Mouse (Mus musculus): ENCODE measurements around the gene Kcnb1. TPM values are rescaled to one million over a fixed set of nuclear protein-coding genes. Genes with fewer than 3 reads are reported as not detected.
"Not testable (repeated sequence)": the region's sequence is repeated elsewhere in the genome, so short reads cannot be mapped to it uniquely, and the experiment has no call there.

Kcnb1 gene
- total RNA-seq, 2 experiments from 2014 or later, result 15.8 to 17.0 TPM

- DNase-seq (ENCODE audit: low spot score in 2 of 2), result no peak
Measured at GRCm38 (mm10) chr2:167205918-167206629, 16.1 kb upstream of the Kcnb1 start.

DNA sequence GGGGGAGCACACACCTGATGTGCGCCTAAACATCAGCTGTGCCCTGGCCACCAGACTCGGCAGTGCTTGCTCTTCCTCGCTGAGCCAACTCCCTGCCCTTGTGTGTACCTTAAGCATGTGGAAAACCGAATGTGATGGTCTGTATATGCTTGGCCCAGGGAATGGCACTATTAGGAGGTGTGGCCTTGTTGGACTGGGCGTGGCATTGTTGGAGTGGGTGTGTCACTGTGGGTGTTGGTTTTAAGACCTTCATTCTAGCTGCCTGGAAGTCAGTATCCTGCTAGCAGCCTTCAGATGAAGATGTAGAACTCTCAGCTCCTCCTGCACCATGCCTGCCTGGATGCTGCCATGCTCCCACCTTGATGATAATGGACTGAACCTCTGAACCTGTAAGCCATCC is 14.7 kb upstream of the Kcnb1 start:
- not testable (repeated sequence) for DNase-seq (ENCODE audit: low spot score in 2 of 2)

- no peak for DNase-seq (ENCODE audit: low spot score in 2 of 2)
Measured at GRCm38 (mm10) chr2:167203505-167204166, 13.7 kb upstream of the Kcnb1 start.

DNA sequence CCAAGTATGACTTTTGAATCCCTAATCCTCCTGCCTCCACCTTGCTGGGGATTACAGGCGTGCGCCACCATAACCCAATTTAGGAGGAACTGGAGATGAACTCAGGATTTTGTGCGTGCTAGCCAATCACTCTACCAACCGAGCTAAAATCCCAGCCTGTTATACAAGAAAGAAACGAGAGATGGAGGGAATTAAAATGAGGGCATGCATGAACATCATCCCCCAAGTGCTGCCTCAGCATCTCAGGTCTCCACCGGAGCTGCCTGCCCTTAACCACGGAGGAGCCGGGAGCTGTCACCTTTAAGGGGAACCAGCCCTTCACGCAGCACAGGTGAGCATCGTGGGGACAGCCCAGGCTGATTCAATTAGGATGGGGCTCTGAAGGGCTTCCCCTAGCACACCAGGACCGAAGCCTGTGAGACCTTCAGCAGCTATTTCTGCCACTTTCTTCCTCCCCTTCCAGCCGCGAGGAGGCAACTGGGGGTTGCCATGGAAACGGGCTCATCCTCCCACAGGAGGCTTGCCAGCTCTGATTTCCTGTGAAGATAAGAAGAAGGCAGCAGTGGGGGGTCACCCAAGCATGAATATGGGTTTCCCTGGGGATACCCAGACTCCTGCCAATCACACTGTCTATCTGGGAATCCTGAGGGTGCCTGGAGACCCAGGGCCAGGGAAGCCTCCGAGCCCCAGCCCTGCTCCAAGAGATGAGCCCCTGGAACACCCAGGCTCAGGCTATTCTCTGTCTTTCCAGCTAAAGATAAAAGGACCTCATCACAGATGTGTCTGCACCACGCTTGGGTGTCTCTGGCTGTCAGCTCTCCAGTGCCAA is 11.7 kb upstream of the Kcnb1 start:
- DNase-seq (ENCODE audit: low spot score in 2 of 2), result no peak

DNA sequence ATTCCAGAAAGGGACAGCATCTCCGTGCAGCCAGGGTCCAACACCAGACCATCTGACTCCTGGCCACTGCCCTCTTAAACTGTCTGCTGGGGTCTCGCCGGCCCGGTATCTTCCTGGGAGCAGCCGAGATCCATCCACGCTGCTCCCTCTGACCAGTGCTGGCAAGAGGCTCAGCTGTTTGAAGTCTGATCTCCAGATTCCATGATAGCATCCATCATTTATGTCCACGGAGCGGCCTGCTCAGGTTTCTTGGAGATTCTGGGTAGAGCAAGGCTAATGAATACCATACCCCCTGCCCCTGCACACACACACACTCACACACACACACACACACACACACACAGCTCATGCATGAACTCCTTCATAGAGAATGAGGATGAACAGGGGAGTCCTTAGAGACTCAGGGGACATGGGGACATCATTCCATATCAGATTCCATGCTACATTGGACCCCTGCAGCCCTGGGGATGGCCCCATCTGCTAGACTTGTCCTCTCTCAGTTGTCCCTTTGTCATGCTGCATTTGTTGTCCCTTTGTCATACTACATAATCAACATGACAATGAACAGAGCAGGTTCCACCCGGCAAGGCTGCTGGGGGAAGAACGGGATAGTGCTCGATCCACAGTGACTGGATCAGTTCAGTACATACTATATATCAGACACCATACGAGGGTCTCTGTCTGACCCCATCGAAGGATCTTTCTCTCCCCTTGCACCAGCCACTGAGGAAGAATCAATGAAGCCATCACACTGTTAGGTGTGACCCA is 8.9 kb upstream of the Kcnb1 start:
- DNase-seq (ENCODE audit: low spot score in 2 of 2), result no peak

DNA sequence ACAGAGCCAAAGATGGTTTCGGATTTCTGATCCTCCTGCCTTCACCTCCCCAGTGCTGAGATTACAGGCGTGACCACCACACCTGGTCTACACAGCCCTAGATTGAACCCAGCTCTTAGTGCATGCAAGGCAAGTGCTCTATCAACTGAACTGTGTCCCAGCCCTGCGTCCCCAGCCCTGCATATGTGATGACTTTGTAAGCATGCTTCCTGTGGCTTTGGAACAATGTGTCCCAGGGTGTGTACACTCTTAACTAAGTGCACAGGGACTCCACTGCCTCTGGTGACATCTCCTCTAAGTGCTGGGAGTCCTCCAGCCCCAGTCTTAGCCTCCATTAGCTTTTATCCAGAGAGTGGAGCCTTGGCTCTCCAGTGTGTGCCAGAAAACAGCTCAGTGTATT is 3.4 kb upstream of the Kcnb1 start:
- no peak for DNase-seq (ENCODE audit: low spot score in 2 of 2)

GRCm38 (mm10) chr2:167189291-167190075 is 472 bp downstream of the Kcnb1 start:
- no peak for DNase-seq (ENCODE audit: low spot score in 2 of 2)

DNA sequence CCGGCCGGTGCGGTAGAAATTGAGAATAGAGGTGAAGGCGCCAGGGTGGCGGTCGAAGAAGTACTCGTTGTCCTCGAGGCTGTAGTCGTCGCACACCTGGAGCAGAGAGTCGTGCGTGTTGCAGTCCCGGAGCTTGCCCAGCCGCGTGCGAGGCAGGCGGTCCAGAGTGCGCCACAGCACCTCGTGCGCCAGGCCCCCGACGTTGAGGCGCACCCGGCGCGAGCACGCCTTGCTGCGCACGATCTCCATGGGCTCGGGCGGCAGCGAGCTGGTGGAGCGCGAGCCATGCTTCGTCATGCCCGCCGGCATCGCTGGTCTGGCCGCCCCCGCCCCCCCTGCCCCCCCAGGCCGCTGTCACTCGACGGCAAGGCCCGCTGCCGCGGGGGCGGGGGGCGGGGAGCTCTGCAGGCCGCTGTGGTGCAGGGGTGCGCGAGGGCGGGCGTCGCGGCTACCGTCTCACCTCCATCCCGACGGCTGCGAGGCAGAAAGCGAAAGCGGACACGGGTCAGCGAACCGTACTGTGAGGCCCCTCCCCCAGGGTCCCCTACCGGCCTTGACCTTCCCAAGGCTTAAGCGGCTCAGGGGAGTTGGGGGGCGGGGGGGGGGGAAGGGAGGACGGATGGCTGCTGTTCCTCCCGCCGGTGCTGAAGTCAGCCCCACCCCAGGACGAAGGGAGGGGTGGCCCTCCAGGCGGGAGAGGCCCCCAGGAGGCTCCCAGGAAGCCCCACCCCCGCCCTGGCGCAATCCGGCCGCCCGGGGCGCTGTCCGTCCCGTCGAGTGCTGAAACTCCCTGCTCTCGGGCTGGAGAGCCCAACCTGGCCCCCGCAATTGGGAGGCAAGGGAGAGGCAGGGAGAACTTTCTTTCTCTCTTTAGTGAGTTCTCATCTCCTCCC is 1.4 kb downstream of the Kcnb1 start:
- DNase-seq (ENCODE audit: low spot score in 2 of 2), result peak; percentile 77 to 86

DNA sequence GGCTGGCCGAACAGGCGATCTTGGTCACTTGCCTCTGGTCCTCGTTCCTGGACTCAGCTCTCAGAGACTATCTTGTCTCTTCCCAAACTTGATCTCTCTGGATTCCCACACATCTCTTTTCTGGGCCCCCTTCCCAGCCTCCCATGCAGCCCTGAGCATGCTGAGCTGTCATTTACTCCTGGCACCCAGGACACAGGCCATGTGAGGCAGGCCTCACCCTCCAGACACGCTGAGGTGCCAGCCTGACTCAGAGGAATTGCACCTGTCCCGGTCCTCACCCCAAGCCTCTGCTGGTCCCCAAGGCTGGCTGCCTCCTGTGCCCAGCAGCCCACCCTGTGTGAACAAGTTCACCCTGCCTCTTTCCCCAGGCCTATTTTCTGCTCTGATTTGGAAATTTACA is 2.8 kb downstream of the Kcnb1 start:
- DNase-seq (ENCODE audit: low spot score in 2 of 2), result no peak

DNA sequence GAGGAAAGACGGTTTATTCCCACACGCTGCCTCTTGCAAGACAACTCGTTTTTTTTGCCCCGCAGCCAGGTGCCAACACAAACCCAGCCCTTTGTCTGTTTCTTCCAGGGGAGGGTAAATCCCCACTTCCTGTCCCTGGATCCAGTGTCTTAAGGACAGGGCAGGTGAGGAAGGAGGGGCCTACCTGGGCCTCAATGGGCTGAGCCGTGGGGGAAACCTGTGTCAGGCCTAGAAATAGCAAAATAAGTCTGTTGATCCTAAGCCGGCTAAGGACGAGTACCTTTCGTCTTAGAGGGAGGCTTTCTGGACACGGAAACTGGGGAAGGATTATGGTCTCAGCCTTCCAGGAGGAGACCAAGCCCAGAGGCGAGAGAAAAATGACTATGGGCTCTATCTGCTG is 3.4 kb downstream of the Kcnb1 start:
- no peak for DNase-seq (ENCODE audit: low spot score in 2 of 2)

GRCm38 (mm10) chr2:167186003-167186402 is 4.0 kb downstream of the Kcnb1 start:
- no peak for DNase-seq (ENCODE audit: low spot score in 2 of 2)

- no peak for DNase-seq (ENCODE audit: low spot score in 2 of 2)
Measured at GRCm38 (mm10) chr2:167185432-167185831, 4.5 kb downstream of the Kcnb1 start.

DNA sequence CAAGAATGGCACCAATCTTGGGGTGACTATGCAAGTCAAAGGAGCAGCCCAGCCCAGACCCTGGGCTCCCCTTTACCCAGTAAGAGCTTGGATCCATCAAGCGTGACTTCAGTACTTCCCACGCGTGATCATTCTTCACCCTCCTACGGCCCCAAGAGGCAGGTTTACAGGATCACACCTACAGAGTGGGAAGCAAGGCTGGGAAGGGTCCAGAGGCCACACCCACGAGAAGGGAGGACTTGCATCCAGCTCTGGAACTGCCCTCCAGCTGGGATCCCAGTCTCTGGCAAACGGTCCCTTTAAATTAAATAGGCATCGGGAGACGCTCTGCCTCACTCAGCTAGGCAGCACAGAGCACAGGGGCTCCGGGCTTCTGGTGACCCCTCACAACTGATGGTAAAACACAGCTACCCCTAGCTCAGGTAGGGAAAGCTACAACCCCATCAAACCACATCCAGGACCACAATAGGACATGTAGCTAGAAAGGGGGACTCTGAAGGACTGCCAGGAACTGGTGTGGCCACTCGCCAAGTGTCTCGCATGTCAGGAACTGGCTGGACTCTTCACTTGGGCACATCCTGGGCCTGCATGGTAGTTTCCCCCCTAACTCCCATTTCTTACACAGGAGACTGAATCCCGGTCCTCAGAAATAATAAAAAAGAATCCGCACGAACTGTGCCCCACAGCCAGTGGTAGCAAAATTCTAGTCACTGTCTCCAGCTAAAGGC is 8.1 kb downstream of the Kcnb1 start:
- no peak for DNase-seq (ENCODE audit: low spot score in 2 of 2)

DNA sequence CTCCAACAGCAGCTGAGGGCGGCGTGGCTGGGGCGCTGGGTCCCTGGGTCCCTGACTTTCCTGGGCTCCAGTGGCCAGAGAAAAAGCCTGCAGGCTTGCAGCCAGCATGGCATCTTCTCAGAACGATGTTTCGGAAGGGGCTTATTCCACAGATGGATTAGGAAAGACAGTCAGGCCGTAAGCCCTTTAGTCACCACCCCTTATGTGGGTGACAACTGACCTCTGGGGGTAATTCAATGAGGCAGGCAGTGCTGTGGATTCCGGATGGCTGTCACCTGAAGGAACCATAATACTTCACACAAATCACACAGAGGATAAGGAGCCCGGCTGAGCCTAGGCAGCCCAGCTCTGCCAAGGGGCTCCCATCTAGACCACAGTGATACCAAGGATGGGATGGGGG is 8.9 kb downstream of the Kcnb1 start:
- DNase-seq (ENCODE audit: low spot score in 2 of 2), result no peak

DNA sequence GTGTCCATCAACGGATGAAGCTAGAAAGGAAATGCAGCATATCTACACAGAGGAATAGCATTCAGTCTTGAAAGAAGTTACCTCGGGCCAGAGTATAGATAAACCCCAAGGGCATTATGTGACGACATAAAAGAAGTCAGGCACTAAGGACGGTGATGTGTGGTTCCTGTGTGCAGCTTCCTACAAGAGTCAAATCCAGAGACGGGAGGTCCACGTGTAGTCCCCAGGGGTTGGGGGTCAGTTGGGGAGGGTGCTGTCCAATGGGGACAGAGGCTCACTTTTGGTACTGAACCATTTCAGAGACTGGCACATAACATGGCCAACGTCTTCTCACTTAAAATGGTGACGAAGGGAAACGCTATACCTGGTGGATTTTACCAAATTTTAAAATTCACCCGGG is 10.7 kb downstream of the Kcnb1 start:
- no peak for DNase-seq (ENCODE audit: low spot score in 2 of 2)

DNA sequence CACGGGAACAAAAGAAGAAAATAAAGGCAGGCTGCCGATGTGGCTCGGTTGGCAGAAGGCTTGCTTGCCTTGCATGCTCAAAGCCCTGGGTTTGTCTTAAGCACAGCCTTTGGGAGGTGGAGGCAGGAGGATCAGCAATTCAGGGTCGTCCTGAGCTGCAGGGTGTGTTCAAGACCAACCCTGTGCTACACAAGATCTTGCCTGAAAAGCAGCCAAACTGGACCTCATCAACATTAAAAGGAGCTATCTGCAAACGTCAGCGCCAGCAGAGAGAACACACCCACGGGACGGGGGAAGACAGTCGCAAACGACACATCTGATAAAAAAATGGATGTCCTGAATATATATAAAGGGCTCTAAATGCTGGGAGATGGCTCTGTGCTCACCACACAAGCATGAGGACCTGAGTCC is 12.7 kb downstream of the Kcnb1 start:
- DNase-seq (ENCODE audit: low spot score in 2 of 2), result no peak

DNA sequence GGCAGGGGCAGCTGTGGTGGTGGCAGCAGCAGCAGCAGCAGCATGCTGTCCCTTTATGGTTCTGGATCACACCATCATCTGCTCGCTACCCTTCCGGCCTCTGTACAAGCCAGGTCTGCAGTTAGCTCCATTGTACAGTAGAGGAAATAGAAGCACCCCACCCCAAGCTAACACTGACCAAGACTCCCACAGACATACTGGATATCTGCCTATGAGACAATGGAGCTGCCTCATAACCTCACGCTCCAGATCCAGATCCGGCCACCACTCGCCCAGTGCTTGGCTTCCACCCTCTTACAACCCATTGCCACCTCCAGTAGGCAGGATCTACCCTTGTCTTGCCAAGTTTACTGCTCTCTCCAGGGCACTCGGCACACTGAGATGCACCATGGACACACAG is 14.7 kb downstream of the Kcnb1 start:
- no peak for DNase-seq (ENCODE audit: low spot score in 2 of 2)

DNA sequence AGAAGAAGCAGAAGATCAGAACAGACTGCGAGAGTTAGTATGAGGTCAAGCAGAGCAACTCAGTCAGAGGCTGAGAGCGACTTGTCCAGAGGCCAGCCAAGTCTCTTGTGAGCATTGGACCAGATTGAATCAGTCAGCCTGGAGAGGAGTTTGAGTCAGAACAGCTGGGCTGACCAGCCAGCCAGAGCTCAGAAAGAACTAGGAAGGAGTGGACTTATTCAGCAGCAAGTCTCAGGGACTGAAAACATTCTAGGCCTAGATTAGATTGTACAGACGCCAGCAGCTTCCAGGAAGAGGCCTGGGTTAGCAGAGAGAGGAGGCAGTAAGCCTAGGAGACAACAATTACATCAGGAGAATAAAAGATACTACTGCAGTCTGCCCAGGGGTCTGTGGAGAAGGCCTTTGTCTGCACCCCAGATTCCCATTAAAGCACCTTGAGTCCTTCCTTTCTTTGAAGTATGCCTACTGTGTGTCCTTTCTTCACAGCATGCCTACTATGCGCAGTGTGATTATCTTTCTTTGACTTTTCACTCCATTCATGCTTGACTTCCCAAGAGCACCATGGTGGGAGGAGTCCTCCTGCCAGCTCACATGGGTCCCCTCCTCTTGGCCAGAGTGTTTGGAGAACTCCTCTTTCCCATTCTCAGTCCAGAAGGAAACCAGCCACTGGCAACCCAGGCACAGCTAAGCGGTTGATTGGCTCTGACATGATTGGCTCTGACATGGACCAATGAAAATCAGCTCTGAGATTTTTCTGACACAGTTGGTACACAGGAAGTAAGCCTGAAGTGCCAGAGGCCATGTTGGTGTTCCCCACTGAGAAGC is 16.7 kb downstream of the Kcnb1 start:
- no peak for DNase-seq (ENCODE audit: low spot score in 2 of 2)
